Mouse (Mus musculus) heart, adult 9 months (tissue): Measurements from ENCODE around the gene Cgnl1.

Experiments used
- DNase-seq, 2 experiments: peaks; one replicate each; pipeline ENCODE4 v3.0.0; 2022; ENCODE audit warnings: low spot score in 2 of 2

Cgnl1 gene

DNA sequence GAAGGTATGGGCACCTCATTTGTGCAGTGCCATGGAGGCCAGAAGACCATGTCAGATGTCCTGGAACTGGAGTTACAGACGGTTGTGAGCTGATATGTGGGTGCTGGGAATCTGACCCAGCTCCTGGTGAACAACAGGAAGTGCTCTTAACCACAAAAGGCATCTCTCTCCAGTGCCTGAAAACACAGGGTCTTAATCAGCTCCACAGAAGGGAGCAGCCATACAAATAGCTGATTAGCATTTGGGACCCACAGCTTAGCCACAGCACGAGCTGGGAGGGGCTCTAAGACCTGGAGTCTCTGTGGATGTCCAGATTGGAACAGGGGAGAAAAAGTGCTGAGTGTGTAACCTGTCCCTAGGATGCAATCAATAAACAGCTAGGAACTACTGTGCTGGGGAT is 4.5 kb downstream of the Cgnl1 start:
- no peak for DNase-seq

DNA sequence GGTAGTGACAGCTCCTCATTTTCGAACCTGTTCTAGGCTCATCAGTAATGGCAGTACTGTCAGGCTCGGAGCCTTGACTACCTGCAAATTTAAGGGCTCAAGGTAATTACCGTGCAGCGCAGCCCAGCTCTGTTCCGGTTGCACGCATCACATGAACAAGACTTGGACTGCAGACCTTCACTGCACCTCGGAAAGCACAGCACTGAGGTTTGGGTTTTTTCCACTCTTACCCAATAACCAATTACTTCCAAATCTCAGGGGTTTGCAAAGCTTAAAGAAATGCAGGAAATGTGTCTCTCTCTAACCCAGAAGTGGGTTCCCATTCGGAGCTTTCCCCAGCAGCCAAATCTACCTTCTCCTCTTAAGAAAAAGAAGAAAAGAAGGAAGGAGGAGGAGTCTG is 5.1 kb downstream of the Cgnl1 start:
- no peak for DNase-seq

DNA sequence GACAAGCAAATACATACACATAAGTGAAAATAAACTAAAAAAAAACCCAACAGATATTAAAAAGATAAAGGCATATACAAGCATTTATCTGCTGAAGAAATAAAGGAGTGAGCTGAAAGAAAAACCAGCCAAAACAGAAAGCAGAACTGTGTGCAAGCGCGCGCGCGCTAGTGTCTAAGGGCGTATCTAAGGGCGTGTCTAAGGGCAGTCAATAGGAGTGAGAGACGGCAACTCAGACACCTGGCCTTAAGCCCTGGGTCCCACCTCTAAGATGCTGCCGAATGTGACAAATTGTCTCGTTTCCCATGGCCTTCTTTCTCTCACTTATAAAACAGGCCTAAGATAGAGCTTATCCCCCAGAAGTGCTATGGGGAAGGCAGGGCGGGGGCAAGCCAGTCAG is 6.9 kb downstream of the Cgnl1 start:
- DNase-seq, result no peak

DNA sequence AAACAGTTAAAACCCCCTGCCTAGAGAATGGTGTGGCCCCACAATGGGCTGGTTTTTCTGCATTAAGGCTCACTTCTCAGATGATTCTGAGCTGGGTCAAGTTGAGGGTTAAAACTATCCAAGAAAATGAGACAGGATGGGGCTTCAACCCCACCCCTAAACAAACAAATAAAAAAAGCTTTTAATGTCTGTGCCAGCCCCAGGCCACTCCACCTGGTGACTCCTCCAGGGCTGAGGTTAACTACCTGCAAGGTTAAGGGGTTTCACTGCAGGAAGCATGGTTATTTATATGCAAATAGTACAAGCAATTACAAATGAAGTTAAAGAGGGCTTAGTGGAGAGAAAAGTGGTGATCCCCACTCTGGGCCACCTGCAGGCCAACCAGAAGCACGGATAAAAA is 8.1 kb downstream of the Cgnl1 start:
- no peak for DNase-seq

DNA sequence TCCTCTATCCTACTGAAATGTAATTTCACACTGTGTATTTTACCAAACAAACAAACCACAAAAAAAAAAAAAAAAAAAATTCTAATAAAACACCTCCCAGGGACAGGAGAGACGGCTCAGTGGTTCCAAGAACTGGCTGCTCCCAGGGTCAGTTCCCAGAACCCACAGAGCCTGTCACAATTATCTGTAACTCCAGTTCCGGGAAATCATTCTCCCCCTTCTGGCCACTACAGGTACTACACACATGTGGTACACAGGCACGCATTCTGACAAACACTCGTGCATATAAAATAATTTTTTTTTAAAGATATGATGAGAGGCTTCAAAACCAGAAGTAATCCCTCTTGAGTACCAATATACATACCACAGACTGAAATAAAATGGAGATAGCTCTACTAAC is 9.7 kb downstream of the Cgnl1 start:
- DNase-seq, result no peak

DNA sequence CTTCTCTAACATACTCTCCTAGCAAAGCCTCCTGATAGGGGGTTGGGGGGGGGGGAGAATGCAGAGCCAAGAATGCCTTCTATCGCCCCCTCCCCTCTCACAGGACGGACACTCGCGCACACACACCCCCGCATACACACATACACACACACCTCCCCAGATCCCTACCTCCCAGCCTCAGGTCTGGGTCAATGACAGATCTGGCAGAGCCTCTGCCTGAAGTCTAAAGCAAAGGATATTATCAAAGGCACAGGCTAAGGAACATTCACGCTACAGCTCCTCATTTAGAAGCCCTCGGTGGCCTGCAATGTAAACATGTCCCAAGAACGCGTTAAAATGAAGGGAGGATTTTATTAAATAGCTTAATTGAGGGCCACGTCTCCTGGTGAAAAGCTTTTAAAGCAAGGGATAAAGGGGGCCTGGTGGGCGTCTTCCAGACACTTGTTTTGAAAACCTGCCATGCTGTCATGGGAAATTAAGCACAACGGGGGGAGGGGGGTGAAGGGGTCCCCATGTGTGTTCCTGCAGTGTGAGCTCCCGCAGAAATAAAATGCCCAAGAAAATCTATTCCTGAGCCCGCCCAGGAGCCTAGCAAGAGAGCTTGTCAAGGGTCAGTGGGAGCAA is 10.8 kb downstream of the Cgnl1 start:
- DNase-seq, result no peak

DNA sequence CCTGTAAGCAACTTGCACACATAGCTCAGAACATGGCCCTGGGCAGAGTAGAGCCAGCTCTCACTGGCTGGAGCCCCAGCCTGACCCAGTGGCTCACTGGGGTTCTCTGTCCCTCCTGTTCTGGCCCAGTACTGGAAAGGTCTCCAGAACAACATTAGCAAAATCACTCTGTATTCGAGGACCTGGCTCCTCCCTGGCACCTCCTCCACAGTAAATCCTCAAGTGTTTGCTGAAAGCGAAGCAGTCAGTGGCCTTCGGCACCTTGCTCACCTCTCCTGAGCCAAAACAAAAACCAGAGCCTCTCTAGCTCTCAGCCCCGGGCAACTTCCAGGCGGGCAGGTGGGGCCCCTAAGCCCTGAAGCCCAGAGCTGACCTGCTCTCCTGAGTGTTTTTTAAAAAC is 11.5 kb downstream of the Cgnl1 start:
- no peak for DNase-seq

DNA sequence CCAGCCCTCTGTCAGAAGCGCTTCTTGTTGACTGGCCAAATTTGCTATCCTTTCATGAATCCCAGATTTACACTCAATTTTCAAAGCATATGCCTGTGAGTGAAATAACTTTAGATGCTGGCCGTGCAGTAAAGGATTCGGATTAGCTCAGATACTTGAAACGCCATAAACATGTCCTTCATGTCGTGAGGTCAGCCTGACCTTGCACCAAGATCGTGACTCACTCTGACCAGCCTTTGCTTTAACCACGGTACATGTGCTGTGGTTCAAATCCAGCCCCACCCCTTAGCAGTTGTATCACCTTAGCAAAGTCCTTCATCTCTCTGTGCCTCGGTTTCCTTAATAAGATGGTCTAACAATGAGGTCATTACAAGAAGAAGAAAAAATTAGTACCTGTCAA is 14.0 kb downstream of the Cgnl1 start:
- no peak for DNase-seq

DNA sequence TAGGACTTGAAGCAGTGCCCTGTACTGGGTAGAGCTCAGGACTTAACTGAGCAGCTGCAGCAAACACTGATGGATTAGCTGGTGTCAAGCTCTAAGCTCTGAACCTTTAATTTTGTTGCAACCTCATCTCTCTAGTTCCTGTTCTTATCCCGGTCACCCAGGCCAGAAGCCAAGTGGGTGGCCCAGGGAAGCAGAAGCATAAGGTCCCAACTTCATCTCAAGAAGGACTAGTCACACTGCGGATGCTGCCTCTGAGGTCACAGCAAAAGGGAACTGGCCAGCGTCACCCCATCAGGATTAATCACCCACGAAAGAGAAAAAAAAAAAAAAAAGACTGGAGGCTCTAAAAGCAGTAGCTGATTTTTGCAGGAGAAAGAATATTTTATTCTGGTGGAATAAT is 14.5 kb downstream of the Cgnl1 start:
- DNase-seq, result peak in 1 of 2 experiments; percentile 41

DNA sequence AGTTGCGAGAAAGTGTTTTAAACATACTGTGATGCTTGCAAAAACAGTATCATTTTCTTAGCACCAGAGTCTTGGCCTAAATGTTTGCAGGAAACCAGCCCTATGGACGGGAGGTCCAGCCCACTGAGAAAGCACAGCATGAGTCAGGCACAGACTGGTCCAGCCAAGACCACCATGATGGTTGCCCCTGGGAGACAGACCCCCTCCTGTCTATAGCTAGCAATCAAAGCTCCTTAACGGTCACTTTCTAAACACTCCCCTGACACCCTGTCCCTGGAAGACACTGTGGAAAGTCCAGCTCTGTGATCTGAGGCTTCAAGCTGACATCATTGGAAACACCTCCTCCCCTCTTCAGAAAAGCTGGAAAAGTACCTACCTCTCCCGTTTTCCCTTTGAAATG is 17.4 kb downstream of the Cgnl1 start:
- DNase-seq, result no peak

DNA sequence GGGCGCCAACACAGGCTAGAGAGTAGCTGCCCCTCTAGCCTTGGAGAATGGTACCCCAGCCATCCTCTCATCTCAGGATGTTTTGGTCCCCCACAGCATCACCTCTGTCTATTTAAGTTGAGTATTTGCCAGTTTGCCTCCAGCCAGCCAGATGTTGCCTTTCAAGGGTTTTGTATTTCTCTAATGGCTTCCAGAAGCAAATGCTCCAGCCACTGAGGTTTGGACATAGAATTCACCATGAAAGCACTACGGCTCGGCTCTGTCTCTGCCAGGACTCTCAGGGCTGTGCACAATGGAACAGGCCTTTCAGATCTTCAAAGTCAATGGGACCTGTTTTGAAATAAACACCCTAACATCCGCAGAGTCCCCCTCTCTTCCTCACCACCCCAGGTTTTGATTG is 17.9 kb downstream of the Cgnl1 start:
- DNase-seq, result no peak

DNA sequence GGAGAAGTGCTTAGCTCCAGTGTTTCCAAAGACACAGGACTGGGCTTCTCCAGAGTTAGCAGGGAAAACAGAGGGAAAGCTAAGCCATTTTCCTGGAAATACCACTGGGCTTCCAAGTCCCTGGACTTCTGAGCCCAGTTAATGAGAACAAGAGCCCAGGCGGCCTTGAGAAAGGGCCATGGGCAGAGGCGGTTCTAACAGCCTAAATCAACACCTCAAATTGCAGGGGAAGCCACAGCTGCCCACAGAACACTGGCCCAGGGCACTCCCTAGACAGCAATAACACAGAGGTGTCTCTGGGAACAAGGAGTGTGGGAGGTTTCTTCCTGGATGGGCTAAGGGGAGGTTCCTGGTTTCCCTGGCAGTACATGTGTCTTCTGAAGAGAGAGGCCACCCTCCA is 18.3 kb downstream of the Cgnl1 start:
- DNase-seq, result no peak

DNA sequence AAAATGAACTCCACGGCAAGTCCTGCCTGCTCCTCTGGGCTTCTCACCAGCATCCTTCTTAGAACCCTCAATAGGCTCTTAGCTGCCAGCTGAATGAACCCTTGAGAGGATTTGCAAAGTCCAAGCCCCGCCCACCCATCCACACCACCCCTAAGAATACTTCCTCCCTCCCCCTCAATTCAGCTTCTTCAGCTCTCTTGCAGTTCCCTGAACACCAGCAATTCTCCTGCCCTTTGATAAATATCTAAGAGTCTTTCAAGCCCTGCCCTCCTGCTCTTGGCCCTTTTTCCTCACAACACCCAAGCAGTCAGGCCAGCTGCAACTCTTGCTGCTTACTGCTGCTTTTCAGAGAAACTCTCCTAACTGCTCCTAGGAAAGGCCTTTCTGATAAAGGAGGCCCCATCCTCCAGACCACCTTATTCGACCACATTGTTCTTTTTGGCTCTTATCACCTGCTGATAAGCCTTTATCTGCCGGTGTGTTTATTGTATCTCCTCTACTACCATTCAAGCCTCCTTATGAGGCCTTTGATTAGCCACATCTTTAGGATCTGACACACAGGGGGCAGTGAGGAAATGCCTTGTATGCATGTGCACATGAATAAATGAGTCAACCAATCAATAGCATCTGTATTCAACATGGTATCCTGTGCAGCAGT is 21.3 kb downstream of the Cgnl1 start:
- DNase-seq, result no peak

DNA sequence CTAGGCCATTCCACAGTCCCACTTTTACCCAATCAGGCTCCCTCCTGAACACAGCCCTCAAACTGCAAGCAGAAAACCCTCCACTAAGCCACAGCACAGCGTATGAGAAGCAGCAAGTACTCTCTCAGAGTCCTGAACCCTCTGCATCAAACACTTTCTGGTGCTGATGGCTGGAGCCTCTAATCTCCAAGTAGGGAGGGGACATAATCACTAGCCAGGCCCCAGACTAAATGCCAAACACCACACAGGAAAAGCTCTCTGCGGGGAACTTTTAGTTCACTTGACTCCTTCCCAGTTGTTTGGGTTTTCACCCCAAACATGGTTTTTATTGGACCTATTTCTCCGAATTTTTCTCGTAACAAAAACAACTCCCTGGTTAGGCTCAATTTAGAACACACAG is 25.0 kb downstream of the Cgnl1 start:
- DNase-seq, result peak; percentile 81 to 83

DNA sequence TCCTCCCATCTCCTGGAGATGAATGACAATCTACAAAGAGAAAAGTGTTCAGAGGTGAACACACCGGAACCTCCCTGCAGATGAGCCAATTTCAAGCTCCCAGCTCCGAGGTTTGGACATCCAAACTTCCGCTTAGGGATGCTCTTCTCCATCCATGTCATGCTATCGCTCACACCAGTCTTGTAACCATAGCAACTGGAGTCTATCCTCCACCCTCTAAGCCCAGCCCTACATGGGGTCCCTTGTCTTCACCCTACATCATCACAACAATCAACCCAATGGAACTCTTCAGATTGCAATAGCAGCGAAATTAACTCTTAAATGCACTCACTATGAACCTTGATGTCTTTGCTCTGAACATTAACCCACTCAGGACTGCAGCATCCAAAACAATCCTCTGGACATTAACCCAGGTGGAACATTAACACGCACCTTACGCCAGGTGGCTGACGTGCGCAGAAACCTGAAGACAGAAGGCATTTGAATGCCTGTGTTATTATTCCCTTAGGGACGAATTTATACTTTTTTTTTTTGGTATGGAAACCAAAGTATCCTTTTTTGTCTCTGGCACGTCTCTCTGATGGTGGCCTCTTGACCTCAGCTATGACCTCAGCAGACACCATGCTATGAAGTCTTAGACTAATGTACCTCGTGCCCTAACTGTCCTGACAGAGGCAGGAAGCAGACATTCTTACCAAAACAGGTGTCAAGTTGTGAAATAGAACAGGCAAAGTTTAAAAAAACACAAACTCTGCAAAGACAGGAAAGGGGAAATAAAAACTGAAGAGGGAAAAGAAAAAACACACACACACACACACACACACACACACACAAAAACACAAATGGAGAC is 33.1 kb downstream of the Cgnl1 start:
- no peak for DNase-seq

DNA sequence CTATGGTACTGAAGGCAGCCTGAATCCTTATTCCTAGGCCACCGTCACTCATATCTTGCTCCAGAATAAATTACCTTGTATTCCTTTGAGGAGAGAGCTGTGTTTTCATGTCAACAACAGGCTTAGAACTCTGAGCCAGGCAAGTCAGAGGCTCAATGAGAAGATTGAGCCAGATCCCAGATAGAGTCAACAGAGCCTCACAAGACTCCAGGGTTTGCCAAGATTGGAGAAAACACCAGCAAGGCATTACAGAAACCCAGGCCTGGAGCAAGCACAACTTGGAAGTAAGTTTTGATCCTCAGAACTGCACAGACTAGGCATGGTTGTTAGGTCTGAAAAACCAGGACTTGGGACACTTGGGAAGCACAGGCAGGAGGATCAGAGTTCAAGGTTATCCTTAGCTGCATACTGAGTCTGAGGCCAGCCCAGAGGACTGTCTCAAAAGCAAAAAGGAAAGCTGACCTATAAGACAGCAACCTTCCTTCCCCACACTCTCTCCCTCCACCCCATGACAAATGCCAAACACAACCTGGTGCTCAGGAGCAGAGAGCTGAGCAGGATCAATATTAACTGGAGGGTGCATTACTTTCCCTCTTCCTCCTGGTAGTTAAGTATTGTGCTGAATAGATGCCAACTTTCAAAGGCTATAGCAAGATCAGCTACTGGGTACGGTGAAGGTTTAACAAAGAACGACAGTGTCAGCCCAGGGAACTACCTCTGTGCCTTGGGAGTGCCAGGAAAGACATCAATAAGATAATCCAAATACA is 34.0 kb downstream of the Cgnl1 start:
- peak in 1 of 2 experiments; percentile 35 for DNase-seq

DNA sequence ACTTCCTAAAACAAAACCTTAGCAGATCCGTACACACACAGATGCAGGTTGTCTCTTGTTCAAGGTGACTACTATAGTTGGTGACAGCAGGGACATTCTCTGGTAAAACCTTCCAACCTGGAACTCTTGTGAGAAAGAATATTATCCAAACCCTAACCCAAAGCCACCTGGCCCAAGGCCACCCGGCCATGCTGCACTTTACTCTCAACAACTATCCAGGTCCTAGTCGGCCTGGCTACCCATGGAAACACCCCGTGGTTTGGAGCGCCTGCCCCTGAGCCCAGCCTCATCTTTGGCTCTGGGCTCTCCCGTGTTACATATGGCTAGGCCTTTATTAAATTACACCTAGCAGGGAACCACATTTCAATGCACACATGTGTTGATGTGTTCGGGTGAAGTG is 35.5 kb downstream of the Cgnl1 start:
- no peak for DNase-seq

DNA sequence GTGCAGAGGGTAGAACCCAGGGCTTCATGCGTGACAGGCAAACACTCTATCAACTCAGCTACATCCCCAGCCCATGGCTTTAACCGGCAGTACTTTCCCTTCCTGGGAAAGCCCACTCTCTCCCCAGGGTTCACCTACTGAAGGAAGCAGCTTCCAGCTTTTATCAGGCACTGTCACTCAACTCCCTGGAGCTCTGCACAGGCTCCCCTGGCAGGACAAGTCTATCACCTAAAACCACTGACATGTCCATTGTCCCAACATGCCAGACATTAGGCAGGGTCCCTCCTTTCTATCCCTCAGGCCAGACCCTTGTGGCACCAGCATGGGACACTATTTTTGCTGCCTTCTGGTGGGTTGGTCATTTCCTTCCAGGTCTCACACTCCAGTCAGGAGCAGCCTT is 37.8 kb downstream of the Cgnl1 start:
- no peak for DNase-seq

DNA sequence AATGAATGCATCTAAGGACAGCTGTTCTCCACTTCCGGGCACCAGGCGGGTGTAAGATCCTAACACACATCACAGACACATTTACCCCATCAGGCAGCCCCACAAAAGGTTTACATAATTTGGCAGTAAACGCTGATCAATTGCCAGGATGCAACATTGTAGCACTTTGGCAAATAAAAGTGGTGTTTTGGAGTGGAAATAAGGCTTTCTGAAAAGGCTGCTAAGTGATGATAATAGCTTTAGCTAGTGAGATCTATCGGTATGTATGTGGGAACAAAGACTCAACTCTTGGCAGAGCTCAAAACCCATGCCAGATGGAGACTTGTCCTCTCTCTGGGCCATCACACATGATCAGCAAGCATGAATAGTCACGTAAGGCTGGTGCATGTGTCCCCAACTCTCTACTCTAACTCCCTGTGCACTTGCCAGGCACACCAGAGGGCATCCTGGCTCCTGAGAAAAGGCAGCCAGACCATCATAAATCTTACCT is 42.5 kb downstream of the Cgnl1 start:
- DNase-seq, result no peak

DNA sequence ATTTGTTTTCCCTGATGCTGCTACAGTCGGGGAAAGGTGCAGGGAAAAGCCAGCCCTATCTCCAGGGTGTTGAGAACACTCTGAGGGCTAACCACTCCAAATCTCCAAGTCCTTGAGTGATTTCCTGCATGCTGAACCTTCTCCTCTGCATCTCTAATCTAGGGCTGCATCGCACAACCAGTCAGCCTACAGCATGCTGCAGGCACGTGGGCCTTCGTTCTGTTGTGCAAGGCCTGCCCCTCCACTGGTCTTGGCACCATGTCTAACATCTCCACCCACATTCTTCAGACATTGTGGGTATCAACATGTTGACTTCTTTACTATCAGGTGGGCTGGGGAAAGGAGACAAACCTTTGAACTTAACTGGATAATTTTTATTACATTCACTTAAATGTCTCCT is 44.2 kb downstream of the Cgnl1 start:
- DNase-seq, result no peak

DNA sequence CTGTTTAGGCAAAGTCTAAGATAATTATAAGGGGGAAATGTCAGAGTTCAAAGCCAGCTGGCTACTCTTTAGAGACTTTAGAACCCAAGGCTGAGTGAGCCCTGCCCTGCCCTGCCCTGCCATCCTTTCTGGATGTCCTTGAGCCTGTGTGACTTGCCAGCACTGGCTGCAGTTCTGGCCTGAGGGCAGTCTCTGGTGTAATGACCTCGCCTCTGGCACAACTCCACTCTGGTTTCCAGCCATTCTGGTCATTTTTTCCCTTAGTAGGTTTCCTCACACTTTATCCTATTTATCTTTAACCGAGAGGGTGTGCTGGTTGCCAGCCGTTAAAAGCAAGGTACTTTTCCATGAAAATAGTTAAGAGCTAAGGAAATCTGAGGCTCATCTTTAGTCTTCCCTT is 45.3 kb downstream of the Cgnl1 start:
- peak; percentile 28 to 59 for DNase-seq

DNA sequence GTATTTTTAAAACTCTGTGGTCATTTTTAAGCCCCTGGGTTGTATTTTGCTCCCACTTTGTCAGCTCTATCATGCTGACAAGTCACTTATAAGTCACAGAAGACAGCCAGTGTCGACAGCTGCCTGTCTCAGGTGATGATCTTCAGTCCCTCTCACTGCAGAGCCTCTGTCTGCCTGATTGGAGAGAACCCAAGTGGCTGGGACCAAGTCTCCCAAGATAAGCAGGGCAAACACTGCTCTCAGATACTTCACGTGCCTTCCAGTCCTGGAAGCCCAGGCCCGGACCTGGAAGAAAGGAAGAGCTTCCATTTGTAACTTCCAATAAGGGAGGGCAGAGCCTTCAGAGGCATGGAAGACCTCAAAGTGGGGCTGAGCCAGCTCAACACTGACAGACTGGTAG is 49.0 kb downstream of the Cgnl1 start:
- DNase-seq, result no peak
